Mouse (Mus musculus) cortical plate, adult 2 months (tissue): ENCODE data around the gene Hsdl1.

Source experiments
- CTCF ChIP-seq: fragments of 200-500 bp; IDR thresholded peaks from 2 replicates; pipeline ENCODE4 v1.5.1; 2011; ENCODE audit warnings: mild to moderate bottlenecking, control low read depth, low read length; ENCODE audit not compliant: insufficient read depth; ENCODE audit errors: extremely low read depth
- POLR2A ChIP-seq: fragments of 200-500 bp; IDR thresholded peaks from 2 replicates; pipeline ENCODE4 v1.6.1; 2011; ENCODE audit warnings: mild to moderate bottlenecking, low read length, control low read depth; ENCODE audit not compliant: insufficient read depth; ENCODE audit errors: extremely low read depth

GRCm38 (mm10) chr8:119552967-119553366 is 22.0 kb downstream of the Hsdl1 start:
- TF ChIP-seq CTCF = no peak
- no peak for TF ChIP-seq POLR2A
